Mouse (Mus musculus) T-cell, adult 2 months (primary cell): Measurements from ENCODE around the gene Mcam.
A peak's percentile ranks its signal among the peaks of the same experiment; 100 is the strongest.

Experiments used
- DNase-seq: peaks from one replicate; pipeline ENCODE4 v3.0.0; 2022; ENCODE audit warnings: low spot score

Mcam gene

DNA sequence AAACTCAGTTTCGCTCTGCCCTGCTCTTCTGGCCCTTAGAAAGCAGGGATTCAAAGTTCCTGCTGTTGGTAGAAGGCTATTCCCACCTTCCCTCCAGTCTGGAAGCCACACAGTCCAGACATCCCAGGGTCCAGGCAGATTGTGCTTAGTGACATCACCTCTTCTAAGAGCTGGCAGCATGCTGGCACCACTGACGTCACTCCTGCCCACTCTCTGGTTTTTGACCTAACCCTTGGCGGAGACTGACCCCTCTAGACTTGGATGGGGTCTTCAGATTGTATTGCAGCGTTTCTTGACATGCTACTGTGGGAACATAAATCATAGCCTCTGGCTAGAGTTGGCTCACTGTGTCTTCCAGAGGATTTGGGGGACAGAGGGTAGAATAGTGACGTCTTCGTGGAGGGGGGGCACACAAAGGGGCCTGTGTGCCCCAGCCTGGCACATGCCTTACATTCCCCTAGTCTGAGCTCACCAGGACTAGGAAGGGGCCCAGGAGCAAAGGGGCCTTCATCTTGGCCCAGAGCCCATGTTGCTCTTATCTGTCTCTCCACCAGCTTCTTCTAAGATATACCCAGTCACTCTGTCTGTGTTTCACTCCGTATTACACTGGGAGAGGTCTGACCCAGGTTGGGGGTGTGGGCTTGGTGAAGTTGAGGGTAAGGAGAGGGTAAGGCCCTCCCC, 1.6 kb downstream of the Mcam start:
- no peak for DNase-seq

GRCm38 (mm10) chr9:44137846-44138245, 3.6 kb downstream of the Mcam start:
- no peak for DNase-seq

DNA sequence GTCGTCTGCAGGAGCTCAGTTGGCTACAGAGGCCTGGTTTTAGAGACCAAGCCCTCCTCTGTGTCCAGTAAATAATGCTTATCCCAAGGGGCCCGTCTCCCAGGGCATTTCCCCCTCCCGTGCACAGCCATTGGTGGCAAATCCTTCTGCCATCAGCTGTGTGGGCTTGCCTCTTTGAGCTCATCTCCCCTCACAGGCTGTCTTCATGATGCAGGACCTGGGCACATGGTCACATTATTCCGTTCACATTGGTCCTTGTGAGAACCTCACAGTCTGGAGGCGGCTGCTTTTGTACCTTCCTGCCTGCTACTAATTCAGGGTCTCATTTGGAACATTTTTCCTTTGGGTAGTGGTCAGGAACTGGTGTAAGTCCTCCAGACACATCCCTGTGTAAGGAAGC, 7.7 kb downstream of the Mcam start:
- no peak for DNase-seq

DNA sequence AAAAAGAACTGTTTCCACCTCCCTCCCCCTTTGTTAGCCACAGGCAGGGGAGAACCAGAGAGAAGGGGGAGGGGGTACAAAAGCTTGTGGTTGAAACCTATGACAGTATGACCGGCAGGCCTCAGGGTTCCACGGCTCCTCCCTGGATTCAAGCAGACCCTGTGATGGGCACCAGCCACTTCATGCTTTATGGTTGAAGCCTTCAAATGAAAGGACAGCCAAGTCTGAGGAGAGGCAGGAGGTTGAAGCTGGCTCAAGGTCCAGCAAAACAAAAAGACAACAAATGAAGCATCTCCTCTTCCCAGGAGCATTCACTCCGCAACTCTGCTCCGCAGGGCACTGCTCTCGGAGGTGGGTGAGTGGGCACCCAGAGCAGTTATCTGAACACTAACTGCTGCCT, 9.2 kb downstream of the Mcam start:
- DNase-seq = no peak

- no peak for DNase-seq
These were observed 9.9 kb downstream of the Mcam start for GRCm38 (mm10) chr9:44144023-44144717.

DNA sequence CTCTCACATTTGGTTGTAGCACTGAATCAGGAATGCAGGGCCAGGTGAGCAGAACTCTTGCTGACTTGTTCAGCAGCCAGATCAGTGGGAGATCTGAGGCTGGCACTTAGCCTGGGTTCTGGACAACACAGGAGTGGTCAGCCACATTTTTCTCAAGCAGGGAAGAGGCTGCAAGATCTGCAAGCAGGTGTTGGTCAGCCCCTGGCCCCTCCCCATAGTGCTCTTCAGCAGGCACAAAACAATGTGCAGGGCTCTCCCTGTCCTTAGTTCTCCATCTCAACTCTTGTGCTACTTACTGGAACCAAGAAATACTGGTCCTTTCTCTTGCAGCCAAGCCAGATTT, 10.4 kb downstream of the Mcam start:
- DNase-seq = no peak

- DNase-seq = no peak
These were observed 13.0 kb downstream of the Mcam start for GRCm38 (mm10) chr9:44147290-44147689.

DNA sequence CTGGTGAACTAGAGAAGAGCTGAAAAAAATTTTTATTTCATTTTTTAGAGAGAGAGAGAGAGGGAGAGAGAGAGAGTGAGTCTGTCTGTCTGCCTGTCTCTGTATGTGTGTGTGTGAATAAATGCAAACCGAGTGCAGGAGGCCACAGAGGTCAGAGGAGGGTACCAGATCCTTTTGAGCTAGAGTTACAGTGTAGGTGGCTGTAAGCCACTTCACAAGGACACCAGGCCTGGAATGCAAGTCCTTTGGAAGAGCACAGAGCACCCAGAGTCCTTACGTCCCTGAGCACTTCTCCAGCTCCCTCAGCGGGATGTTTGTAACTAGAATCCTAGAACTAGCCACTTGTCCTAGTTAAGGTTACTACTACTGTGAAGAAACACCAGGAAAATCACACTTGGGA, 25.6 kb downstream of the Mcam start:
- no peak for DNase-seq

DNA sequence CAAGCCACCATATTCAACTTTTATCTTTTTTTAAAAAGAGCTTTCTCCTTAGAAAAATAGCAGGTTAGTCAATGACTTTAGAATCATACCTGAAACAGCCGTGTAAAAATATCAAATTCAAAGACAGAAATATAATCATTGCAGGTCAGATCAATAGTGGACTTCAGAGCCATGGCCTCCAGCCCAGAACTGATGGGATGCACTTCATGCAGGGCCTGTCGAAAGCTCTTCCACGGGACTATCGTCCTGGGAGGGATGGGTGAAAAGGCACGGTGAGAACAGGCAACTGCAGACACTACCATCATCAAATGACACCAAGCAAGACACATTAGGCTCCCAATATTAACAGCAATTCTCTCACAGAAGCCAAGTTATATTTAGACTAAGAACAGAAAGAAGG, 34.7 kb downstream of the Mcam start:
- no peak for DNase-seq

- no peak for DNase-seq
These were observed 36.5 kb downstream of the Mcam start for GRCm38 (mm10) chr9:44170691-44171151.

DNA sequence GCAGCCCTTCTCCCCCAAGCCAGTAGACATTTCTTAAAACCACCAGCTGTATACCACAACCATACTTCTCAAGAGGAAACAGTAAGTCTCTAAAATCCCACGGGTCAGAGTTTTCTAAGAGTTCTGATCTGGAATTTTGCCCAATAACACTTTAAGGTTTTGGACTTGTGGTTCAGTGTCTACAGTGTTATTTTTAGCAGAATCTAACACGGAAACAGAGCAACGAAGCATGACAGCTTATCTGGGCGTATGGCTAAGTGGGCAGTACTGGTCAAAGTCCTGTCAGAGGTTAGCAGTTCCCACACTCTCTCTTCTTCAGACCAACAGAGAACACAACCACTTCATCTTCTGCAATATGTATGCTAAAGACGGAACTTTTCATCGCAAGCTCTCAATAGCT, 41.3 kb downstream of the Mcam start:
- no peak for DNase-seq

DNA sequence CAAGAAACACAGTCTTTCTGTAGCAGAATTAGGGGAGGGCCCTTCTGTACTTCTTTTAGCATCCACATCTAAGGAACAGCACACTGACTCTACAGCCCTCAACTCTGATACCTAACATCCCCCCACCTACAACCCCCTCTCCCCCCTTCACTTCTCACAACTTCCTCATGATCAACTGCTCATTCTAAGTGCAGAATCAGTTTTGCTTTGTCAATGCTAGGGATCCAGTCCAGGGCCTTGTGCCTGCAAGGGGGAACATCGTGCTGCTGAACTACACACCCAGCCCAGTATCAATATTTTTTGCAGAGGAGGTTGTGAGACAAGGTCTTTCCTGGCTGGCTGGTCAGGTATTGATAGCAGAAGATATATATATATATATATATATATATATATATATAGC, 41.7 kb downstream of the Mcam start:
- no peak for DNase-seq

DNA sequence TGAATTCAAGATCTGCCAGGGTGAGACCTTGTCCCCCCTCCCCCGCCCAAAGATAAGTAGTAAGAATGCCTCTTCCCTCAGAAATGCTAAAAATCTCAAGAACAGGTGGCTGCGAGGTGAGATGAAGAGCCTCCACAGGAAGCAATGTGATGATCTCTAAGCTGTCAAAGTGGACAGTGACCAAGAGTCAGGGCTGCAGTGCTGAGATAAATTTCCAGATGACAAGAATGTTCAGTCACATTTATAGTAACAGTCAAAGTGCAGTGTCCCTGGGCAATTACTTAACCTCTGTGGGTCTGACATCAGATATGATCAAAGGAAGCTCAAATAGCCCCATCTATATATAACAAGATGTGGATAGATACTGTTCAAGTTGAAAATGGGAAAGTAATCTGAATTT, 43.1 kb downstream of the Mcam start:
- DNase-seq = no peak

DNA sequence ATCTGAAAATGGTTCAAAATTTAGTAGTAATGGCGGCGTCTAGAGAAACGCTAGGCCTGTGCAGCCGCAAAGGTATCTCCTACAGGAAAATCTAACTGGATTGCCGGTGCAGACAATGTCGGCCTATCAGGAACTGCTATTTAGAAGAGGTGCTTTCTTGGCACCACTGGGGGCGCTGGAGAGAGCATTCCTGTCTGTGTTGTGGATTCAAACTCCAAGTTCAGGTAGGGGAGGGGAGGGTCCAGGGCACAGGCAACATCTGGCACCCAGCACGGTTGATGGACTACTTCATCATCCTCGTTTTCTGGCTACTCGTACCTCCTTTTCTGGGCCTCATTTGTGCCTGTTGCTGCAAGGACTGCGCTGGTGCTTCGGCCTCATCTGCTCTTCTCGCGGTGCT, 44.1 kb downstream of the Mcam start:
- DNase-seq = peak; percentile 29

DNA sequence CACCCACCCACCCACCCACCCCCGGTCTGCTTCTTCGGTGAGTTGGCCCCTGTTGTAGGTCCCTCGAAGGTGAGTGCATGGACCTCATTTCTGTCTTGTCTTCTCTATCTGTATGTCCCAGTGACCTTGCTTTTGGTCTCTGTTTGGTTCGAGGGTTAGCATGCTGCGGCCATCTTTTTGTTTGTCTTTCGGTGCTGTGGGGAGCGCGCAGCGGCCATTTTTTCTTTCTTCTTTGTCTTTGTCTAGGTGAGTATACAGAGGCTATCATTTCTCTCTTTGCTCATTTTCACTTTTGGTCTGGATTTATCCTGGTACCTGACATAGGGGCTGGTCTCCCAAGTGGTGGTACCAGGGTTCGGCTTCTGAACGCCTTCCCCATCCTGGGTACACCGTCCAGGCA, 44.5 kb downstream of the Mcam start:
- no peak for DNase-seq

- DNase-seq = no peak
These were observed 47.3 kb downstream of the Mcam start for GRCm38 (mm10) chr9:44181537-44181936.

- peak; percentile 64 for DNase-seq
These were observed 48.0 kb downstream of the Mcam start for GRCm38 (mm10) chr9:44182260-44182659.

DNA sequence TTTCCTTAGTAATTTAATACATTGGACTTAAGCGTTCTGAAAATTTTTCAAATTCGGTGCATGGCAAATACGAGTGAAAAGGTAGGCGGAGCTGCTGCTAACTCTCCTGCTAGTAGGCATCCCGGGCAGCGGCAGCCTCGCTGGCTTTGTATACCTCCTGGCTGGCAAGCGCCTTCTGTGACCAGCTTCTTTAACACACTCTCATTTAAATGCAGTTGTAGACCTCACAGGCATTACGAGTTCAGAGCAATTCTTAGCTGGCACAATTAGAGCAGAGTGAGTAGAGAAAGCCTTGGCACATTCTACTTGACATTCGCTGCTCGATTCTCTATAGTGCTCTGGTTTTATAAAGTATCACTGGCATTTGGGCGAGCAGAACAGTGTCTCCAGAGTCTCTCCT, 54.0 kb downstream of the Mcam start:
- no peak for DNase-seq

DNA sequence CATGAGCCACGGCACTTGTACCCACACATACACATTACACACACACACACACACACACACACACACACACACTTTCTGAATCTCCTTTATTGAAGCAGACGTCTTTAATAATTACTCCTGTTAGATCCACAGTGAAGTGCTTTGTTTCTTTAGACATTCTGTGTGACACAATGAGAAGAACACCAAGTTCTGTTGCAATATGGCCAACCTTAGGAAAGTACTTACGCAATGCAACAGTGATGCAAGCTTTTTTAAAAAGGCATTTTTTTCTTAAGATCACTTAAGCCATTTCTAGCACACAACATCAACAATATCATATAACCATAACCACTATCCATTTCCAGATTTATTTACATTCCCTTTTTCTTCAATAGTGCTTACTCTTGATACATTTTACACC, 56.9 kb downstream of the Mcam start:
- DNase-seq = no peak

DNA sequence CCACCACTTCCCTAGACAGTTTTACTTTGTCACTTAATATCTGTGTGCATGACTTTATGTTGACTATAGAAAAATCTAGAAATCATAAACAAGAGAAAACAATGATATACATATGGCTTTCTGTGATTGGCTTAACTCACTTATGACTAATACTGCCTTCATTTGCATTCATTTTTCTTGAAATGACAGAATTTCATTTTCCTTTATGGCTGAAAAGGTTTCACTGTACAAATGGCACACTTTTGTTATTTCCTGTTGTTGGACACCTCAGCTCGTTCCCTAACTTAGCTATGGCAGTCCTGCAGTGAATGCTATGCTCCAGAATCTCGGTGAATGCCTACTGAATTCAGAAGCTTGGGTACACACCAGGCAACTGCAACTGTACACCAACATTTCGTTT, 58.0 kb downstream of the Mcam start:
- no peak for DNase-seq
